Mouse (Mus musculus): Measurements from ENCODE around the gene Tsc22d2. TPM values are rescaled to one million over a fixed set of nuclear protein-coding genes. Genes with fewer than 3 reads are reported as not detected.
"Not testable (repeated sequence)": the region's sequence is repeated elsewhere in the genome, so short reads cannot be mapped to it uniquely, and the experiment has no call there.

Tsc22d2 gene
- polyA plus RNA-seq, 1 experiment: 21.4 TPM

DNA sequence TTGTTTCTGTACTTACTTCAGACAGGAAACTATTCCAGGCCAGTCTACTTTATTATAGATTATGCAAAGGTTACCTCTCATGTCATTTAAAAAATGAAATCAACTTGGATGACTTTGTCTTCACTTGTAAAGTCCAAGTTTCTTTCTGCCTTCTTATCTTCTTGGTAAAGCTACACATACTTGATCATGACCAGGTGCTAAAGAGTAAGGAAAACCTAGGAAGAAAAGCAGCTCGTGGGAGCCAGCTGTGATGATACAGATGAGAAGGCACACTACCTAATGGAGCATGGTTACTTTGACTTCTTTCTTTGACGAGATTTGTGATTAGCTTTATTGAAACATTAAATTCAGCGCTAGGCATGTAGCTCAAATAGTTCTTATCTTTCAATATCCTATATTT is 40.7 kb downstream of the Tsc22d2 start:
- 99% methylated on average over 3 of the region's 3 CpGs for WGBS
- Histone ChIP-seq H3K27ac (ENCODE audit: control insufficient read depth, insufficient read depth, low read length) (no peak overlapping the region), H3K36me3 (ENCODE audit: control insufficient read depth, insufficient read depth, low read length) (peaks cover 4% of the 10 kb centered on the region; the same call in 1 of the 2 replicates), H3K4me1 (replicated peaks; ENCODE audit: control insufficient read depth, insufficient read depth, low read length) (no peaks in the 10 kb centered on the region), H3K4me3 (ENCODE audit: control insufficient read depth, insufficient read depth, low read length) (no peak overlapping the region), H3K27me3 (ENCODE audit: control insufficient read depth, insufficient read depth, low read length) (no peaks in the 10 kb centered on the region)
- TF ChIP-seq CTCF (IDR thresholded peaks at IDR 0.05; ENCODE audit: borderline replicate concordance, control insufficient read depth, extremely low read depth, insufficient read depth, low read length, poor library complexity): no peak
- TF ChIP-seq POLR2A (IDR thresholded peaks at IDR 0.05; ENCODE audit: control insufficient read depth, extremely low read depth, insufficient read depth, low read length, poor library complexity): no peak
- DNase-seq: no peak

DNA sequence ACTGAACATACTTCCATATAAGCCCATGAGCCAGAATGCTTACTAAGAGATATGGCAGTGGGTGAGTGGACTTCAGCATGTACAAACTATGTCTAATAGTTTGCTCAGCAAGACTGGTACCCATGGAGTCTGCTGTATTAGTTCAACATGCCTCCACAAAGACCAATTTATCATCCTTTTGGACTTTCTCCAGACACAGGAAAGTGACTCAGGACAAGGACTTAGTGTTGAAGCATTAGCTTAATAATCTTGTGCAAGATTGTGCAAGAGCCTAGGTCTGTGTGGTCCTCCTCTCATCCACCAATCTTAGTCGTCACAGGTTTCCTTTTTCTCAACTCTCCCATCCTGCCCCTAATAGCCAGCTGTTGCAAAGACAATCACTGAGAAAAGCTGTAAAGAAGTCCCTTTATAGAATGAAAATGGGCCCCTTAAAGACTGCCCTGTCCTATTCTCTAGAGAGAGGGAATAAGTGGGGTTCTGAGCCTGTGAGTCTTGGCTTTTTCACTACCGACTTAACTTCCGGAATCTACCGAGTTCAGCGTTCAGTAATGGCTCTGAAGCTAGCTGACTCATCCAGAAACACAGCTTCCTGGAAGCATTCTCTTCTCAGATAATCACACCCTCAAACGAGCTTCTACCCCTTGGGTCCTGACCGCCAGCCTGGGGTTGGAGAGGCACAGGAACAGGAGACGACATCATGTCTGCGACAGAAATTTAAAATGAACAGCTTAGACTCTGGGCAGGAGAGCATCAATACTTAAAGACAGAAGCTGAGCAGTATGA is 55.3 kb downstream of the Tsc22d2 start:
- DNase-seq: no peak
- Histone ChIP-seq H3K4me3 (ENCODE audit: control insufficient read depth, insufficient read depth, low read length) (no peak overlapping the region), H3K27ac (ENCODE audit: control insufficient read depth, insufficient read depth, low read length) (no peak overlapping the region), H3K36me3 (ENCODE audit: control insufficient read depth, insufficient read depth, low read length) (no peaks in the 10 kb centered on the region), H3K27me3 (ENCODE audit: control insufficient read depth, insufficient read depth, low read length) (no peaks in the 10 kb centered on the region), H3K4me1 (replicated peaks; ENCODE audit: control insufficient read depth, insufficient read depth, low read length) (no peaks in the 10 kb centered on the region)
- no peak for TF ChIP-seq CTCF (IDR thresholded peaks at IDR 0.05; ENCODE audit: borderline replicate concordance, control insufficient read depth, extremely low read depth, insufficient read depth, low read length, poor library complexity)
- TF ChIP-seq POLR2A (IDR thresholded peaks at IDR 0.05; ENCODE audit: control insufficient read depth, extremely low read depth, insufficient read depth, low read length, poor library complexity): no peak
- 31% methylated on average over 9 of the region's 9 CpGs for WGBS

DNA sequence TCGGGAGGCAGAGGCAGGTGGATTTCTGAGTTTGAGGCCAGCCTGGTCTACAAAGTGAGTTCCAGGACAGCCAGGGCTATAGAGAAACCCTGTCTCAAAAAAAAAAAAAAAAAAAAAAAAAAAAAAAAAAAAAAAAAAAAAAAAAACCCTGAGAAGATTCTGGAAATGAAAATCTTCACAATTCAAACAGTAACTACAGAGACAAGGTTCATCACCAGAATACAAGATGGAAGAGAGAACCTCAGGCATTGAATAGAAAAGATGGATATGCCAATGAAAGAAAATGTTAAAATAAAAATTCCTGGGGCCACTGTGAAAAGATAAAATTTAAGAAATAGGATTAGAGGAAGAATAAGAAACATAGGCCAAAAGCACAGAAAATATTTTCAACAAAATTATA is 60.8 kb downstream of the Tsc22d2 start:
- H3K27ac ChIP-seq (ENCODE audit: control insufficient read depth, insufficient read depth, low read length); H3K4me1 ChIP-seq (replicated peaks; ENCODE audit: control insufficient read depth, insufficient read depth, low read length); H3K27me3 ChIP-seq (ENCODE audit: control insufficient read depth, insufficient read depth, low read length); H3K4me3 ChIP-seq (ENCODE audit: control insufficient read depth, insufficient read depth, low read length); H3K36me3 ChIP-seq (ENCODE audit: control insufficient read depth, insufficient read depth, low read length); DNase-seq: not testable (repeated sequence)
- 95% methylated on average over 1 of the region's 1 CpGs for WGBS

DNA sequence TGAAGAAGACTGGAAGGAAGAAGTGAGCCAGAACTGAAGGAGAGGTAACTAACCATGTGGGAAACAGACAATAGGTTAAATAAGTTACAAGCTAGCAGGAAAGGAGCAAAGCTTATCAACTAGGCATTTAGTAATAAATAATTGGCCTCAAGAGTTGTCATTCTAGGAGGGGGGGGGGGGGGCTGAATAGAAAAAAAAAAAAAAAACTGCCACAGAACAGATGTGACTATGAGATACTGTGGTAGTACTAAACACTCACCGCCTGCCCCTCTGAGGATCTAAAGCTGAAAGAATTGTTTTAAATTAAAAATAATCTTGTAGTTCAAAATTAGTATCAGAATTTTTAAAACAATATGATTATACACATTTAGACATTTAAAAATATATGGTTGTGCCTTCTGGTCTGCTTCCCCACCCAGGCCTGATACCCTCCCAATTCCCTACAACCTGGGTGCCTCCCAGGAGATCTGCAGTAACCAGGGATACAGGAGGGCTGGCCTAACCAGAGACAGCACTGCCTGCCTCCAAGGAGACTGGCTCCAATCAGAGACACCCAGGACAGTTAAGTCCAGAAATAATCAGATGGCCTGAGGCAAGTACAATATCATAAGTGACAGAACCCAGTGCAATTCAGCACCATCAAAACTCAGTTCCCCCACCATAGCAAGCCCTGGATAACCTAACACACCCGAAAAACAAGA is 64.4 kb downstream of the Tsc22d2 start:
- TF ChIP-seq POLR2A (IDR thresholded peaks at IDR 0.05; ENCODE audit: control insufficient read depth, extremely low read depth, insufficient read depth, low read length, poor library complexity) (no peak), CTCF (IDR thresholded peaks at IDR 0.05; ENCODE audit: borderline replicate concordance, control insufficient read depth, extremely low read depth, insufficient read depth, low read length, poor library complexity) (no peak)
- Histone ChIP-seq H3K27ac (ENCODE audit: control insufficient read depth, insufficient read depth, low read length) (no peak overlapping the region), H3K4me1 (replicated peaks; ENCODE audit: control insufficient read depth, insufficient read depth, low read length) (no peaks in the 10 kb centered on the region), H3K27me3 (ENCODE audit: control insufficient read depth, insufficient read depth, low read length) (no peaks in the 10 kb centered on the region), H3K36me3 (ENCODE audit: control insufficient read depth, insufficient read depth, low read length) (no peaks in the 10 kb centered on the region), H3K4me3 (ENCODE audit: control insufficient read depth, insufficient read depth, low read length) (no peak overlapping the region)
- WGBS: 94% methylated on average over 2 of the region's 2 CpGs
- DNase-seq: no peak

DNA sequence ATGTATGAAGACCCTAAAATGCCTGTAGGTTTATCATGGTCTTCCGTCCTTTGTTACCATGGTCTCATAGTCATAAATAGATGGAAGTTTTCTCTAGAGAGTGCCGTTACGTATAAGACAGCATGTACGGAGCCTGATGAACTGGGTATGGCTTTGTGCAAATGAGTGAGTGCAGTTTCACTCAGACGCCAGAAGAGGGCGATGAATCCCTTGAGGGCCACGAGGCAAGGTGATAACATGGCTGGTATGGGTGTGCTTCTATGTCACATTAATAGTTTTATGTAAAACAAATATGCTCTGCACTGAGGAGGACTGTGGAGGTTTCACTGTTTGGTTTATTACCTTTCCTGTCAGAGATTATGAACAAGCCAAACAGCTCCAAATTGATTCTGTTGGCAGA is 71.4 kb downstream of the Tsc22d2 start:
- peak; percentile 29 for DNase-seq

DNA sequence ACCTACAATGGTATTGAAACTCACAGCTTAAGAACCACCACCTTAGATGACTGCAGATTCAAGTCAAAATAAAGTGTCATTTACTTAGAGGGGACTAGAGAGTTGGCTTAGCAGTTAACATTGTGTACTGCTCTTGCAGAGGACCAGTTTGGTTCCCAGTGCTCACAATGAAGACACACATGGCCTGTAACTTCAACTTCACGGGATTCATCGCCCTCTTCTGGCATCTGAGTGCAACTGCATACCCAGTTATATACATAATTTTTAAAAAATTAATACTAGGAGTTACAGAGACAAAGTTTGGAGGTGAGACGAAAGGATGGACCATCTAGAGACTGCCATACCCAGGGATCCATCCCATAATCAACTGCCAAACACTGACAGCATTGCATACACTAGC is 72.6 kb downstream of the Tsc22d2 start:
- no peak for TF ChIP-seq CTCF (IDR thresholded peaks at IDR 0.05; ENCODE audit: borderline replicate concordance, control insufficient read depth, extremely low read depth, insufficient read depth, low read length, poor library complexity)
- TF ChIP-seq POLR2A (IDR thresholded peaks at IDR 0.05; ENCODE audit: control insufficient read depth, extremely low read depth, insufficient read depth, low read length, poor library complexity): no peak
- Histone ChIP-seq H3K27ac (ENCODE audit: control insufficient read depth, insufficient read depth, low read length) (no peak overlapping the region), H3K4me3 (ENCODE audit: control insufficient read depth, insufficient read depth, low read length) (no peak overlapping the region), H3K4me1 (replicated peaks; ENCODE audit: control insufficient read depth, insufficient read depth, low read length) (no peaks in the 10 kb centered on the region), H3K27me3 (ENCODE audit: control insufficient read depth, insufficient read depth, low read length) (no peaks in the 10 kb centered on the region), H3K36me3 (ENCODE audit: control insufficient read depth, insufficient read depth, low read length) (no peaks in the 10 kb centered on the region)
- no peak for DNase-seq
- WGBS: 91% methylated on average over 3 of the region's 3 CpGs

More for the DNA sequence above, 71.4 kb downstream of the Tsc22d2 start:
- Histone ChIP-seq H3K36me3 (ENCODE audit: control insufficient read depth, insufficient read depth, low read length) (no peaks in the 10 kb centered on the region), H3K4me3 (ENCODE audit: control insufficient read depth, insufficient read depth, low read length) (no peak overlapping the region), H3K27me3 (ENCODE audit: control insufficient read depth, insufficient read depth, low read length) (no peaks in the 10 kb centered on the region), H3K27ac (ENCODE audit: control insufficient read depth, insufficient read depth, low read length) (no peak overlapping the region), H3K4me1 (replicated peaks; ENCODE audit: control insufficient read depth, insufficient read depth, low read length) (no peaks in the 10 kb centered on the region)
- TF ChIP-seq POLR2A (IDR thresholded peaks at IDR 0.05; ENCODE audit: control insufficient read depth, extremely low read depth, insufficient read depth, low read length, poor library complexity): no peak
- TF ChIP-seq CTCF (IDR thresholded peaks at IDR 0.05; ENCODE audit: borderline replicate concordance, control insufficient read depth, extremely low read depth, insufficient read depth, low read length, poor library complexity): no peak
- 80% methylated on average over 7 of the region's 7 CpGs for WGBS

All from thymus, adult 2 months (tissue).